Mouse (Mus musculus) heart, embryonic 12.5 days (tissue): Measurements from ENCODE around the gene Tmem168. TPM values are rescaled to one million over a fixed set of nuclear protein-coding genes. Genes with fewer than 3 reads are reported as not detected.

ENCODE experiments used
- ATAC-seq: fragments of 200-750 bp; cut with Nextera tagmentation; 2 replicates; pipeline ENCODE4 v1.8.0; 2017; ENCODE audit warnings: moderate TSS enrichment, moderate library complexity; ENCODE audit not compliant: insufficient number of reproducible peaks, low FRiP score
- H3K27ac ChIP-seq: fragments of 300-500 bp; sonication (generic); 2 replicates; pipeline ENCODE4 v1.5.1; 2016; ENCODE audit warnings: mild to moderate bottlenecking, moderate library complexity; ENCODE audit not compliant: poor library complexity, severe bottlenecking
- H3K27me3 ChIP-seq: fragments of 300-500 bp; sonication (generic); replicated peaks from 2 replicates; pipeline ENCODE4 v1.6.1; 2016; ENCODE audit warnings: mild to moderate bottlenecking, moderate library complexity
- H3K36me3 ChIP-seq: fragments of 300-500 bp; sonication (generic); 2 replicates; pipeline ENCODE4 v1.6.1; 2016; ENCODE audit warnings: mild to moderate bottlenecking, moderate library complexity
- H3K4me1 ChIP-seq: fragments of 300-500 bp; sonication (generic); replicated peaks from 2 replicates; pipeline ENCODE4 v1.6.1; 2016; ENCODE audit warnings: mild to moderate bottlenecking
- H3K4me2 ChIP-seq: fragments of 300-500 bp; sonication (generic); 2 replicates; pipeline ENCODE4 v1.6.1; 2016; ENCODE audit warnings: mild to moderate bottlenecking, moderate library complexity
- H3K4me3 ChIP-seq: fragments of 300-500 bp; sonication (generic); 2 replicates; pipeline ENCODE4 v1.5.1; 2016; ENCODE audit warnings: mild to moderate bottlenecking
- H3K9ac ChIP-seq: fragments of 300-500 bp; sonication (generic); 2 replicates; pipeline ENCODE4 v1.6.1; 2016; ENCODE audit warnings: mild to moderate bottlenecking, moderate library complexity
- H3K9me3 ChIP-seq: fragments of 300-500 bp; sonication (generic); replicated peaks from 2 replicates; pipeline ENCODE4 v1.6.1; 2016; ENCODE audit warnings: mild to moderate bottlenecking, moderate library complexity
- WGBS: fragments of 180-500 bp; shearing (Covaris S2); methylation state at CpG from one replicate; pipeline ENCODE4 v1.1.7; 2016; 5-methylcytosine and 5-hydroxymethylcytosine counted together
- polyA plus RNA-seq: library from polyadenylated mRNA; unstranded; fragments of >200 nt; fragmentation: Nextera tagmentation; extraction: Ambion mirVana; gene quantifications from 2 replicates; pipeline ENCODE4 v1.2.1, GENCODE M21; 2016

Gene Tmem168
- polyA plus RNA-seq, result 40.5 and 42.6 TPM in 2 replicates

DNA sequence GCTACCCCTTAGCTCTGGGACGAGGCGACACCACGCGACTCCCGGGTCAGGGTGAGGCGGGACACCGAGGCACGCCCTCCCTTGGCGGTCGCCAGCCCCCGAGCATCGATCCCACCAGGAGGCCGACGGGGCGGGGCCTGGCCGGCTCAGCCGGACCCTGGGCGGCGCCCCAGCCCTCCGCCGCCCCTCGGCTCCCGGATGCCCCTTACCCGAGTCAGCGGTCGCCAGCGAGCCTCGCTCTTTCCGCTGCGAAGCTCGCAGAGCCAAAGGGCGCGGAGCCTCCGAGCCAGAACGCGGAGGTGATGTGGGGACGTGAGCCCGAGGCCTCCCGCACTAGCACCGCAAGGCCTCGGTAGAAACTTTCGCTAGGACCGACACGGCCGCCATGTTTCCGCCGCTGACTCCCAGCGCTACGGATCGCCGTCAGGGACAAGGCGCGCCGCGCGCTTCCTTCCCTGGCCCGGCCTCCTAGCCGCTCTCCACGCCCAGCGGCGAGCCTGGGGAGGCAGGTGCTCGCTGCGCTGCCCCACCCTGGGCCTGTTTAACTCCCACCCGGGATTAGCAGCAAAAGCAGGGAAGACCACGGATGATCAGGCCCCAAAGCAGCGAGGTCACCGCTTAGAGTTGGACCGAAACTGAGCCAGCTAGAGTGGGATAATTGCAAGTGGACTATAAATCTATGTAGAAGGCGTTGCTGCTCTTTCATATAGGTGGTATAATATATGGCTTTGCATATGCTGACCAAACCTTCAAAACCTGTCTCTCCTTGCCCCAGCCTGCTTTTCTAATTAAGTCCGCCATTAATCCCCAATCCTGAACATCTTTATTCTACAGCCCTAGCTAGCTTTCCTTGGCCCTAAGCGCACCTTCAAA lies at the start of gene Tmem168:
Gene Tmem168 (minus strand): TSS at position 480 of the 873 bp plus-strand sequence.
- H3K9ac ChIP-seq, result peak within 1 kb of the TSS; percentile 88
- H3K27me3 ChIP-seq, result no peaks in the 10 kb centered on the region
- peaks cover 4% of the 10 kb centered on the region; the same call in 1 of the 2 replicates for H3K36me3 ChIP-seq
- H3K9me3 ChIP-seq, result no peaks in the 10 kb centered on the region
- 2% methylated on average over 70 of the region's 71 CpGs for WGBS
- peak within 1 kb of the TSS; percentile 96 for H3K27ac ChIP-seq
- H3K4me3 ChIP-seq, result peak within 1 kb of the TSS; percentile 86
- H3K4me2 ChIP-seq, result peak within 1 kb of the TSS; percentile 67
- peak; percentile 99 for ATAC-seq
- H3K4me1 ChIP-seq, result peaks cover 13% of the 10 kb centered on the region

DNA sequence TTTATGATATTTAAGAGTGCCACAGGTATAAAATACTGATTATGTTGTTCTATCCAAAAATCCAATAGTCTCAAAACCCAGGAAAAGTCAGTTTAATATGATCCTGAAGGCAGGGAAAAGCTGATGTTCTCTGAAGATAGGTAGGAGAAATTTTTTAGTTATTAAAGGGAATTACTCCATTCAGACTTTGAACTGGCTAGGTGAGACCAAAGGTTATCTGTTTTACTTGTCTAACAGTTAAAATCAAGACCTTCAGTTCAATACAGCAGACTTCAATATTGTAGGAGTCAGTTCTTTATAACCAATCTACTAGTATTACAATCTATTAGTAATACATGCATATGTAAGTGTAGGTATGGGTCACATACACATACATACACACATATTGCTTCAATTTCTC lies 46.2 kb upstream of the Tmem168 start:
- Histone ChIP-seq H3K4me2 (no peak overlapping the region), H3K4me3 (no peak overlapping the region), H3K9me3 (no peaks in the 10 kb centered on the region), H3K27ac (no peak overlapping the region), H3K36me3 (peaks cover 14% of the 10 kb centered on the region), H3K9ac (no peak overlapping the region), H3K4me1 (no peaks in the 10 kb centered on the region), H3K27me3 (no peaks in the 10 kb centered on the region)
- ATAC-seq, result no peak

DNA sequence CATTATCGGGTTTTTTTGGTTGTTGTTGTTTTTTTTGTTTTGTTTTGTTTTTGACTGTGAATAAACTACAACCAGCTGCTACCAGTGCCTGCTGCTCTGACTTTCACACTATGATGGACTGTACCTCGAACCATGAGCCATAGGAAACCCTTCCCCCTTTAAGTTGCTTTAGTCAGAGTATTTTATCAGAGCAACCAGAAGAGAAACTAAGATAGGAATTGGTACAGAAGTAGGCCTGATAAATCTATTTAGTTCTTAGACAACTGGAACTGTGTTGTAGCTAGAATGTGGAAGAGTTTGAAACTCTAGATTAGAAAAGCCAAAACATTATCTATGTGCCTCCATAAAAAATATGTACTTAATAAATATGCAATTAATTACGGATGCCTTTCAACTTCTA lies 44.4 kb upstream of the Tmem168 start:
- no peak for ATAC-seq
- peaks cover 3% of the 10 kb centered on the region; the same call in 1 of the 2 replicates for H3K9me3 ChIP-seq
- H3K27ac ChIP-seq, result no peak overlapping the region
- no peak overlapping the region for H3K4me3 ChIP-seq
- peaks cover 25% of the 10 kb centered on the region for H3K36me3 ChIP-seq
- H3K4me2 ChIP-seq, result no peak overlapping the region
- no peaks in the 10 kb centered on the region for H3K4me1 ChIP-seq
- no peaks in the 10 kb centered on the region for H3K27me3 ChIP-seq
- WGBS, result 84% methylated on average over 3 of the region's 3 CpGs
- H3K9ac ChIP-seq, result no peak overlapping the region

DNA sequence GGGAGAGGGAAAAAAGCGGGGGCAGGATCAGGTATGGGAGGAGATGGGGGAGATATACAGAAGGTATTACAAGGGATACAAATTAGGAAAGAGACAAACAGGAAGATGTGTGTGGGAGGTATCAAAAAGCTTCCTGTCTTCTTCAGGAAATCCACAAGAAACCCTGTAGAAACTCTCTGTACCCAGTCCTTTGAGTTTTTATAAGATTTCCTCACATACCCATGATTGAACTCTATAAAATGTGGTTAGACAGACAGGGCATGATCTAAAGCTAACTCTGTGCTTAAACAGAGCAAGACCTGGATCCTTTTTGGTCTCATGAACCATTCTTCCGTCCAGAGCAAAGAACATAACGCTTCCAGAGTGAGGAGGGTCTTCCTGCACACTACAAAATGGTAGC lies 43.0 kb upstream of the Tmem168 start:
- H3K9me3 ChIP-seq, result peaks cover 3% of the 10 kb centered on the region; the same call in 1 of the 2 replicates
- no peak overlapping the region for H3K4me3 ChIP-seq
- no peaks in the 10 kb centered on the region for H3K4me1 ChIP-seq
- H3K9ac ChIP-seq, result no peak overlapping the region
- WGBS, result 95% methylated on average over 3 of the region's 3 CpGs
- H3K4me2 ChIP-seq, result no peak overlapping the region
- no peak overlapping the region for H3K27ac ChIP-seq
- peaks cover 25% of the 10 kb centered on the region for H3K36me3 ChIP-seq
- no peak for ATAC-seq
- H3K27me3 ChIP-seq, result no peaks in the 10 kb centered on the region

DNA sequence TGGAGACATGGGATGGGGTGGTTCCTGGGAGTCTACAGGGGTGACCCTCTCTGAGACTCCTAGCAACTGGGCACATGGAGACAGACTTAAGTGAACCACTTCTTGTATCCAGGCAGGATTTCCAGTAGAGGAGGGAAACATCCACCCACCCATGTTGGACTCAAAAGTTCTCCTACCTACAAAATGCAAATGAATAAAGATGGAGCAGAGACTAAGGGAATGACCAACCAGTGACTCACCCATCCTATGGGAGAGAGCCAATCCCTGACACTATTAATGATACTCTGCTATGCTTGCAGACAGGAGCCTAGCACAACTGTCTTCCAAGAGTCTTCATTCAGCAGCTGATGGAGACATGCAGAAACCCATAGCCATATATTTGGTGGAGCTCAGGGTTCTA lies 40.4 kb upstream of the Tmem168 start:
- Histone ChIP-seq H3K4me2 (no peak overlapping the region), H3K36me3 (peaks cover 27% of the 10 kb centered on the region), H3K4me3 (no peak overlapping the region), H3K4me1 (no peaks in the 10 kb centered on the region), H3K27ac (no peak overlapping the region), H3K27me3 (no peaks in the 10 kb centered on the region), H3K9ac (no peak overlapping the region), H3K9me3 (peaks cover 3% of the 10 kb centered on the region; the same call in 1 of the 2 replicates)
- no peak for ATAC-seq

DNA sequence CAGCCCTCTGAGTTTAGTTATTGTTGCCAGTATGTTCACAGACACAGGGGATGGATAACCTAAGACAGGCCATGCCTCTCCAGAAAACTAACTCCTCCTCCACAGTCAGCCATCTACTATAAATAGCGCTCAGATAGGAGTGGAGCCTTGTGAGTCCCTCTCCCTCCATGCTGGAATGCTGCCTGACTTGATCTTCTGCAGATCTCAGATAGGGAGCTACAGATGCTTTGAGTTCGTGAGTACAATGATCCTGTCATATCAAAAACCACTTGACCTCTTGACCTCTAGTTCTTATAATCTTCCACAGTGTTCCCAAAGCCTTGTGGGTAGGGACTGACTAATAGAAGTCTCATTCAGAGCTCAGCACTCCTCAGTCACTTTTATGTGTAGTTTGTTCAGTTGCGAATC lies 28.7 kb upstream of the Tmem168 start:
- Histone ChIP-seq H3K27ac (peak overlapping the region; percentile 80), H3K4me3 (no peak overlapping the region), H3K4me2 (no peak overlapping the region), H3K9ac (no peak overlapping the region), H3K27me3 (no peaks in the 10 kb centered on the region), H3K4me1 (peaks cover 3% of the 10 kb centered on the region), H3K36me3 (peaks cover 24% of the 10 kb centered on the region), H3K9me3 (no peaks in the 10 kb centered on the region)
- WGBS, result 24% methylated on average over 3 of the region's 3 CpGs
- peak; percentile 85 for ATAC-seq

DNA sequence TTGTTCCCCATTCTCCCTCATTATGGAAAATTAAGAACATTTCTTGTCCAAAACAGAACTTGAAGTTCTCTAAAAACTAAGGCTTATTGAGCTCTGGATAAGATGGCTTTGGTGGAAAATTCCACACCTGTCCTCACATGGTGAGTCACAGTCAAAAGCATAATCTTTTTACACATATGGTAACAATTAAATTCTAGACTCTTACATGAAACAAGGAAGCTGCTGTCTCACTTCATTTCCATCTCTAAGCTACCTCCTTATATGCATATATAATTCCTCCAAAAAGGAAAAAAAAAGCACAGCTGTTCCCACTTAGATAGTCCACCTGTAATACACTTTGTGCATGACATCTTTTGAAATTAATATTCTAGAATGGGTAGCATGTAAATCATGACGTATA lies 24.7 kb upstream of the Tmem168 start:
- peaks cover 13% of the 10 kb centered on the region for H3K36me3 ChIP-seq
- no peaks in the 10 kb centered on the region for H3K9me3 ChIP-seq
- H3K27ac ChIP-seq, result no peak overlapping the region
- ATAC-seq, result no peak
- 0 out of 2 replicates have a peak, but pooled peaks cover 3% of the 10 kb centered on the region for H3K4me1 ChIP-seq
- H3K4me3 ChIP-seq, result no peak overlapping the region
- WGBS, result 92% methylated on average over 1 of the region's 1 CpGs
- no peak overlapping the region for H3K9ac ChIP-seq
- no peaks in the 10 kb centered on the region for H3K27me3 ChIP-seq
- no peak overlapping the region for H3K4me2 ChIP-seq

DNA sequence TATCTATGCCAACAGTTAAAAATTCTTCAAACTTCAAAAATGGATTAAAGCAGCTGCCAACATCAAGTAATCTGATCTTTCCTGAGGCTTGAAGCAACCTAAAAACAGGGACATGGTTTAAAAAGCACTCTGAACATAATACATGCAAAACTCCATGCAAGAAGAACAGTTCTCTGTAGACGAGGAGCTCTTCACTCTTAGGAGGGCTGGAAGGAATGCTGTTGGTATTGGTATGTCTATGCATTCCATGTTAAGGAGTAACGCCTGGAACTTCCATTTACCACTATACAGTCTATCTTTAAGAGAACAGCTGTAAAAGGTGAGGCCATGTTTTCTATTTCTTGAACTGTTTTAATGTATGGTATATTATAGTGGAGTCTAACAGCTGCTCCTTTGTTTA lies 22.7 kb upstream of the Tmem168 start:
- no peaks in the 10 kb centered on the region for H3K9me3 ChIP-seq
- H3K4me3 ChIP-seq, result no peak overlapping the region
- ATAC-seq, result no peak
- 46% methylated on average over 2 of the region's 2 CpGs for WGBS
- H3K36me3 ChIP-seq, result peaks cover 13% of the 10 kb centered on the region
- H3K4me2 ChIP-seq, result no peak overlapping the region
- no peak overlapping the region for H3K27ac ChIP-seq
- no peak overlapping the region for H3K9ac ChIP-seq
- no peaks in the 10 kb centered on the region for H3K27me3 ChIP-seq
- H3K4me1 ChIP-seq, result 0 out of 2 replicates have a peak, but pooled peaks cover 3% of the 10 kb centered on the region

DNA sequence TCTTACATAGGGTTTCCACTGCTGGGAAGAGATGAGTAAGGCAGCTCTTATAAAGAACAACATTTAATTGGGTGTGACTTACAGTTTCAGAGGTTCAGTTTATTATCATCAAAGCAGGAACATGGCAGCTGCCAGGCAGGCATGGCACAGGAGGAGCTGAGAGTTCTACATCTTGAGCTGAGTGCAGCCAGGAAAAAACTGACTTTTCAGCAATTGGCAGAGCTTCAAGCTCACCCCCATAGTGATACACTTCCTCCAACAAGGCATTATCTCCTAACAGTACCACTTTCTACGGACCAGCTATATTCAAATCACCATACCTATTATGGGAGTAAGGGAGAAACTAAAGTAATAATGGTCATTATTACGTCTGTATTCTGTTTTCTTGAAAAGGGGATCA lies 11.7 kb upstream of the Tmem168 start:
- ATAC-seq, result no peak
- no peak overlapping the region for H3K27ac ChIP-seq
- H3K36me3 ChIP-seq, result peaks cover 5% of the 10 kb centered on the region; the same call in 1 of the 2 replicates
- H3K9ac ChIP-seq, result no peak overlapping the region
- H3K4me2 ChIP-seq, result no peak overlapping the region
- WGBS, result 73% methylated on average over 2 of the region's 2 CpGs
- H3K9me3 ChIP-seq, result no peaks in the 10 kb centered on the region
- H3K4me3 ChIP-seq, result no peak overlapping the region
- no peaks in the 10 kb centered on the region for H3K27me3 ChIP-seq
- H3K4me1 ChIP-seq, result no peaks in the 10 kb centered on the region

DNA sequence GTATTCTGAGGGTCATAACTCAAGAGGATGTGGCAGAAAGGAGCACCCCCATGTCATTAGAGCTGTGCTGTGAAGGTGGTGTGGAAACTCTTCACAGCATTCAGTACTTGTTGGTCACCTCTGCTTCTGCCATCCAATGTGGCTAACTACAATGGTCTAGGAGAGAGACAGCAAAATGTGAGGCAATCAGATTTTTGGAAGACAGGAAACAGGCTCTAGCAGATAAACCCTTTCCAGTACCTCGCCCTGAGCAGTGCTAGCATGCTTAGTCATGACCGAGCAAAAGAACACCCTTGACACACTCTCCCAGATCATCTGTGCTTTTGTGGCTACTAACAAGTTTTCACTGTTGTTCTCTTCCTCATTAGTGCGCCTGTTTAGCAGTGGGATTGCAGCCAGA lies 9.2 kb upstream of the Tmem168 start:
- H3K27me3 ChIP-seq, result no peaks in the 10 kb centered on the region
- no peak overlapping the region for H3K4me2 ChIP-seq
- H3K27ac ChIP-seq, result no peak overlapping the region
- peaks cover 4% of the 10 kb centered on the region; the same call in 1 of the 2 replicates for H3K36me3 ChIP-seq
- H3K9ac ChIP-seq, result no peak overlapping the region
- no peak overlapping the region for H3K4me3 ChIP-seq
- no peaks in the 10 kb centered on the region for H3K4me1 ChIP-seq
- no peak for ATAC-seq
- 64% methylated on average over 3 of the region's 3 CpGs for WGBS
- no peaks in the 10 kb centered on the region for H3K9me3 ChIP-seq

DNA sequence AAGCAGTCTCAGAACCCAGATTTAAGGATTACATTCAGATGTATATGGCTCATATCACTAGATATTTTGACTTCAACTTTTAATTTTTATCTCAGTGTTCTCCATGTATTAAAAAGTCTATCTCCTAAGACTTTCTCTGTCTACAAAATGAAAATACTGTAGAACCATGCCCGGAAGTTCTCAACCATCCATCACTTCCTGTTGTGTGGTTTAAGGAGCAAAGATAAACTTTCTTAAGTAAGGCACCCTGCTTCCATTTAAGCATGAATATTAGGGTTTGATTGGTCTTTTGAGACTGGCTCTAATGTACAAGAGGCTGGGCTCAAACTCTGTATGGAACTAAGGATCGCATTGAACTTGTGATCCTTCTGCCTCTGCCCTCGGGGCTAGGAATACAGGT lies 6.7 kb upstream of the Tmem168 start:
- no peak for ATAC-seq
- Histone ChIP-seq H3K4me2 (no peak overlapping the region), H3K36me3 (no peaks in the 10 kb centered on the region), H3K27me3 (no peaks in the 10 kb centered on the region), H3K4me3 (no peak overlapping the region), H3K4me1 (no peaks in the 10 kb centered on the region), H3K27ac (no peak overlapping the region), H3K9ac (no peak overlapping the region), H3K9me3 (no peaks in the 10 kb centered on the region)
- WGBS, result 85% methylated on average over 3 of the region's 3 CpGs
